Mouse (Mus musculus) ovary, postnatal 14 days (tissue): Measurements from ENCODE around the gene Mtmr11.

Source experiments
- DNase-seq: peaks from one replicate; pipeline ENCODE4 v3.0.0; 2022; ENCODE audit warnings: low spot score

Mtmr11 gene

GRCm38 (mm10) chr3:96161869-96162840 lies at the start of gene Mtmr11:
Gene Mtmr11 (plus strand): TSS chr3:96162004.
- DNase-seq, result no peak

- DNase-seq, result no peak
These were observed 48.6 kb upstream of the Mtmr11 start for GRCm38 (mm10) chr3:96113251-96113650.

GRCm38 (mm10) chr3:96118142-96118541 lies 43.7 kb upstream of the Mtmr11 start:
- no peak for DNase-seq

- DNase-seq, result no peak
These were observed 43.1 kb upstream of the Mtmr11 start for GRCm38 (mm10) chr3:96118702-96119101.

GRCm38 (mm10) chr3:96124235-96124634 lies 37.6 kb upstream of the Mtmr11 start:
- no peak for DNase-seq

GRCm38 (mm10) chr3:96128128-96128527 lies 33.7 kb upstream of the Mtmr11 start:
- no peak for DNase-seq

- DNase-seq, result no peak
These were observed 29.3 kb upstream of the Mtmr11 start for GRCm38 (mm10) chr3:96132478-96132877.

GRCm38 (mm10) chr3:96133327-96133905 lies 28.4 kb upstream of the Mtmr11 start:
- no peak for DNase-seq

GRCm38 (mm10) chr3:96135011-96135410 lies 26.8 kb upstream of the Mtmr11 start:
- no peak for DNase-seq

- no peak for DNase-seq
These were observed 13.9 kb upstream of the Mtmr11 start for GRCm38 (mm10) chr3:96147950-96148349.

- DNase-seq, result no peak
These were observed 10.0 kb upstream of the Mtmr11 start for GRCm38 (mm10) chr3:96151836-96152235.

GRCm38 (mm10) chr3:96152611-96153010 lies 9.2 kb upstream of the Mtmr11 start:
- DNase-seq, result no peak

- DNase-seq, result no peak
These were observed 6.3 kb upstream of the Mtmr11 start for GRCm38 (mm10) chr3:96155501-96155900.

GRCm38 (mm10) chr3:96159820-96160219 lies 2.0 kb upstream of the Mtmr11 start:
- DNase-seq, result no peak

- DNase-seq, result peak; percentile 33
These were observed 1.5 kb upstream of the Mtmr11 start for GRCm38 (mm10) chr3:96160222-96160802.

GRCm38 (mm10) chr3:96160803-96161516 lies 844 bp upstream of the Mtmr11 start:
- no peak for DNase-seq

- DNase-seq, result no peak
These were observed 1.2 kb downstream of the Mtmr11 start for GRCm38 (mm10) chr3:96163040-96163439.

GRCm38 (mm10) chr3:96168466-96169158 lies 6.8 kb downstream of the Mtmr11 start:
- DNase-seq, result no peak

- no peak for DNase-seq
These were observed 8.5 kb downstream of the Mtmr11 start for GRCm38 (mm10) chr3:96170276-96170675.

- DNase-seq, result no peak
These were observed 9.3 kb downstream of the Mtmr11 start for GRCm38 (mm10) chr3:96170976-96171545.

- DNase-seq, result peak; percentile 31
These were observed 9.9 kb downstream of the Mtmr11 start for GRCm38 (mm10) chr3:96171583-96172196.
